Mouse (Mus musculus): ENCODE results near the gene Tctex1d2. TPM values are rescaled to one million over a fixed set of nuclear protein-coding genes. Genes with fewer than 3 reads are reported as not detected.

Tctex1d2 gene
- total RNA-seq (2023) = 17.9 and 19.8 TPM in 2 replicates

GRCm38 (mm10) chr16:32419517-32420483 lies at the start of gene Tctex1d2:
Gene Tctex1d2 (plus strand): TSS chr16:32419702.

DNA sequence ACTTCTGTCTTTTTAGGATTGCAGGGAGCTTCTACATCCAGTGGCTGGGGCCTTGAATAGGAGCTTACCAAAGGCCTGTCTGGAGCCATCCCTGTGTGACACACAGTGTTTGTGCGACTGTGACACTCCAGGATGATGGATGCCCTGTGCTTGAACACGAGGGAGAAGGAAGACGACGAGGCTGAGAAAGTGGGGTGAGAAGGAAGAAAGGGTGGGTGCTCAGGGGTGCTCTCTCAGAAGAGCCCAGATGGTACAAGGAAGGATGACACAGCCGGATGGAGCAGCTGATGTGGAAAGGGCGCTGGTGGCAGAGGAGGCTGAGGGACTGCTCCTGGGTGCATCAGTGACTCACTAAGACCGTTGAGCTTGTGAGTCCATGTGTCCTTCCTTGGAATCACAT lies 19.2 kb upstream of the Tctex1d2 start, which contains the start of gene Tm4sf19:
Gene Tm4sf19 (plus strand): TSS at position 240 of the 400 bp plus-strand sequence.

DNA sequence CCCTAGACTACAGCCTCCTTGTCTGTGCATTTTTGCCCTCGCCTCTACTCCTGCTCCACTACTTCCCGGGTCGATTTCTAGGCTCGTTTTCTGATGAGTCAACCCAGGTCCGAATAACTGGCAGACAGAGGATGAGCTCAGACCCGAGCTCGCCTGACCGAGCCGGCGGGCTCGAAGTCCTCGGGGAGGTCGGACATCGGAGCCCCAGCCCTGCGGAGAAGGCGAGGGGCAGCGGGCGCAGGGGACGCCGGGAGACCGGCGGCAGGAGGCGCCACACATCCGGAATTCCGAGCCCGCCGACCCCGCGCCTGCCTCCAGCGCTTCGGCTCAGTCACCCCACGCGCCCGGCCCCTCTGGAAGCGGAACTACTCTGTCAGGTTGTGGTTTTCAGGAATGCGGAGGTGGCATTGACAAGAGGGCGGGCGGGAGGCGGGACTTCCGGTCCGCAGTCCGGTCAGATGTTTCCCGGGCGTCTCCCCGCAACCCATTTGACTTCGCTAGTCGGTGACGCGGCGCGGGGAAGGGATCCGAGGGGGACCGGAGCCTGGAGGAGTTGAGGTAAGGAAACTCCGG lies 11.1 kb downstream of the Tctex1d2 start, which contains the start of gene Pcyt1a:
Gene Pcyt1a (plus strand): TSS at position 448 of the 573 bp plus-strand sequence.

Other genes starting within 250 kb of the Tctex1d2 start
- 2.9 and 3.9 TPM in 2 replicates for gene Bex6, start 239.9 kb upstream of the Tctex1d2 start, total RNA-seq (2023)
- gene Fbxo45, start 172.5 kb upstream of the Tctex1d2 start, total RNA-seq (2023) = 6.2 and 7.2 TPM in 2 replicates
- 7.9 and 8.3 TPM in 2 replicates for gene Wdr53, start 172.5 kb upstream of the Tctex1d2 start, total RNA-seq (2023)
- 0.66 and 1.2 TPM in 2 replicates for gene Smco1, start 148.2 kb upstream of the Tctex1d2 start, total RNA-seq (2023)
- gene Rnf168, start 142.2 kb upstream of the Tctex1d2 start, total RNA-seq (2023) = 15.1 and 26.6 TPM in 2 replicates
- 56.3 and 65.4 TPM in 2 replicates for gene Ubxn7, start 87.4 kb upstream of the Tctex1d2 start, total RNA-seq (2023)
- gene Tm4sf19, start 19.2 kb upstream of the Tctex1d2 start, total RNA-seq (2023) = not detected in 2 replicates
- gene Pcyt1a, start 11.2 kb downstream of the Tctex1d2 start, total RNA-seq (2023) = 122 and 151 TPM in 2 replicates
- not detected in 2 replicates for gene Slc51a, start 68.2 kb downstream of the Tctex1d2 start, total RNA-seq (2023)
- not detected in 2 replicates for gene Zdhhc19, start 76.6 kb downstream of the Tctex1d2 start, total RNA-seq (2023)
- 25.6 and 28.7 TPM in 2 replicates for gene Tfrc, start 189.2 kb downstream of the Tctex1d2 start, total RNA-seq (2023)
- 22.0 and 34.0 TPM in 2 replicates for gene Tnk2, start 224.2 kb downstream of the Tctex1d2 start, total RNA-seq (2023)

Measured in neutrophil, adult 65 days (primary cell).